Mouse (Mus musculus): ENCODE measurements around the gene Evc2. TPM values are rescaled to one million over a fixed set of nuclear protein-coding genes. Genes with fewer than 3 reads are reported as not detected.

Evc2 gene
- total RNA-seq, 2 experiments from 2014 or later: not detected

- no peak for ATAC-seq (replicated peaks; ENCODE audit: low FRiP score, poor library complexity, severe bottlenecking)
These were observed 127.2 kb downstream of the Evc2 start for GRCm38 (mm10) chr5:37465461-37465860.

- no peak for ATAC-seq (replicated peaks; ENCODE audit: low FRiP score, poor library complexity, severe bottlenecking)
These were observed 129.3 kb downstream of the Evc2 start for GRCm38 (mm10) chr5:37467646-37468045.

- no peak for ATAC-seq (replicated peaks; ENCODE audit: low FRiP score, poor library complexity, severe bottlenecking)
These were observed 130.7 kb downstream of the Evc2 start for GRCm38 (mm10) chr5:37469031-37469430.

GRCm38 (mm10) chr5:37471584-37471983, 133.3 kb downstream of the Evc2 start:
- no peak for ATAC-seq (replicated peaks; ENCODE audit: low FRiP score, poor library complexity, severe bottlenecking)

- no peak for ATAC-seq (replicated peaks; ENCODE audit: low FRiP score, poor library complexity, severe bottlenecking)
These were observed 133.8 kb downstream of the Evc2 start for GRCm38 (mm10) chr5:37472025-37472608.

Other genes with a start within 250 kb of the Evc2 start
- not detected in 2 replicates for gene Crmp1, start 96.6 kb upstream of the Evc2 start, total RNA-seq (2015; ENCODE audit: low replicate concordance)
- gene Crmp1, start 96.6 kb upstream of the Evc2 start, total RNA-seq (2017; ENCODE audit: low replicate concordance): not detected in 2 replicates
- not detected in 2 replicates for gene Evc, start 1.6 kb upstream of the Evc2 start, total RNA-seq (2015; ENCODE audit: low replicate concordance)
- gene Evc, start 1.6 kb upstream of the Evc2 start, total RNA-seq (2017; ENCODE audit: low replicate concordance): not detected in 2 replicates

Data from erythroblast, adult 5-6 weeks (primary cell).